Mouse (Mus musculus): ENCODE data around the gene Rbms3. TPM values are rescaled to one million over a fixed set of nuclear protein-coding genes. Genes with fewer than 3 reads are reported as not detected.

Gene Rbms3
- polyA plus RNA-seq, 1 experiment from 2014 or later, result 12.2 TPM

DNA sequence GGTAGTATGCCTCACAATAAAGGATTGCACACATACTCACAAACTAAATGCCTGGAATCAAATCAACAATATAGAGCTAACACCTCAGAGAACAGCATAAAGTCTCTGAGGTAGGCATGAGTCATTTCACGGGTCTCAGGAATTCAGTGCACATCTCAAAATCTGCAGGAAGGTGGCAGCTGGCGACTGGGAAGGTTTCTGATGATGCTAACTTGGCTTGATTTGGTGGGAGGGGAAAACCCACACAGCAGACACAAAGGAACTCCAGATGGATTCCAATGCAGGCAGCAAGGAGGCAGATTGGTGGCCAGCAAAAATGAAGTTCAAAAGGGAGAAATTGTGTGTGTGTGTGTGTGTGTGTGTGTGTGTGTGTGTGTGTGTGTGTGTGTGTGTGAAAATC lies 193.9 kb downstream of the Rbms3 start:
- Histone ChIP-seq H3K27ac (ENCODE audit: low read depth, low read length) (no peak overlapping the region), H3K4me3 (ENCODE audit: low read depth, low read length) (no peak overlapping the region), H3K9ac (ENCODE audit: low read length) (no peak overlapping the region), H3K9me3 (ENCODE audit: control insufficient read depth, low read length) (no peaks in the 10 kb centered on the region), H3K27me3 (ENCODE audit: control insufficient read depth, insufficient read depth, low read length) (no peaks in the 10 kb centered on the region), H3K4me2 (ENCODE audit: low read depth, low read length, severe bottlenecking) (no peak overlapping the region), H3K4me1 (replicated peaks; ENCODE audit: control insufficient read depth, insufficient read depth, low read length) (no peaks in the 10 kb centered on the region), H3K36me3 (ENCODE audit: control insufficient read depth, insufficient read depth, low read length) (no peaks in the 10 kb centered on the region)
- DNase-seq (ENCODE audit: low spot score), result no peak
- no peak for ATAC-seq (replicated peaks; ENCODE audit: low FRiP score)
- WGBS, result 78% methylated on average over 2 of the region's 2 CpGs

DNA sequence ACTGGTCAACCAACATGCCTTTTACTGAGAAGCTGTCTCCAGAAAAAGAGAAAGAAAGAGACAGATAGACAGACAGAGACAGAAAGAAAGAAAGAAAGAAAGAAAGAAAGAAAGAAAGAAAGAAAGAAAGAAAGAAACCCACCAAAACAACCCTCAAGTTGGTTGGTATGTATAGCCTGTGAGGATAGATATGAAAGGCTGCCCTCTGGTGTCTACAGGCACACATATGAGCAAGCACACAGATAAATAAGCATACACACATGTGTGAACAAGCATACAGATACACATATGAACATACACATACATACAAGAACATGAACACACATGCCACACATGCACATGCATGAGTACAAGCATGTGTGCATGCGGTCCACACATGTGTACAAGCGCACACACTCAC lies 199.0 kb downstream of the Rbms3 start:
- Histone ChIP-seq H3K4me1 (replicated peaks; ENCODE audit: control insufficient read depth, insufficient read depth, low read length) (no peaks in the 10 kb centered on the region), H3K36me3 (ENCODE audit: control insufficient read depth, insufficient read depth, low read length) (no peaks in the 10 kb centered on the region), H3K27me3 (ENCODE audit: control insufficient read depth, insufficient read depth, low read length) (no peaks in the 10 kb centered on the region), H3K4me3 (ENCODE audit: low read depth, low read length) (no peak overlapping the region), H3K4me2 (ENCODE audit: low read depth, low read length, severe bottlenecking) (no peak overlapping the region), H3K27ac (ENCODE audit: low read depth, low read length) (no peak overlapping the region), H3K9me3 (ENCODE audit: control insufficient read depth, low read length) (no peaks in the 10 kb centered on the region), H3K9ac (ENCODE audit: low read length) (no peak overlapping the region)
- WGBS, result 100% methylated on average over 2 of the region's 2 CpGs
- ATAC-seq (replicated peaks; ENCODE audit: low FRiP score) (no peak), DNase-seq (ENCODE audit: low spot score) (no peak)

DNA sequence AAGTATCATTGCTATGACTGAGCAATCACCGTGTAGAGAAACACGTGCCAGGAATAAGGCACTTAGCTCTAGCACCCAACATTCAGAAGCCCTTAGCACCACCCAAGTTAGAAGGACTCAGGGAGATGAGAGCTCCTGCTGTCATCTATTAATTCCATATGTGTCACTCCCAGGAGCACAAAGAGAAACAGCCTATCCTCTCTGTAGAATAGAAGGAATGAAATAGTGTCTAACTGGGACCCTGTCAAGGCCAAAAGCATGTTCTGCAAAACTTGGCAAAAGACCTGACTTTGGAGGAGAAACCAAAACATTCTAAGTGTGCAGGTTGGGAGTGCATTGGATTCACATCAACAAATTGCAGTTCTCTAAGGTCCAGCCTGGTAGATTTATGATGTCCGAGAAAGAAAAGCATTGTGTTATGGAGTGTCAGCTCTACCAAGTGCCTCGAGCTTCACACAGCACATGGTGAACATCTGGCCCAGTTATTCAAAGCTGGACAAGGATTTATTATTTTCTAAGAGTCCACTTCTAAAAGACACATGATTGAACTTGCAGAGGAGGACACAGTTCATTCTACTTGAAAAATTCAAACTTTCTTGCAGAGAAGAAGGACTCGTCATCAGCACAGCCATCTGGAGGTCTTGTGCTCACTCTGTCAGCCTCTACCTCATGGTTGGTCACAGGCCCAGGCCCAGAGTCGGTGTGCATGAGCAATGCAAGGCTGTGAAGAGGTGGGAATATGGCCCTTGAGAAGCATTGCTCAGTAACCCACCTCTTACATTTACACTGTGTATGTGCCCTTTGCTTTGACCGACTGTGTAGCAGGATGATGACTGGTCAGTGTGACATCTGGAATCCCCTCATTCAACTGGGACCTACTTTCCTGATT lies 200.3 kb downstream of the Rbms3 start:
- DNase-seq (ENCODE audit: low spot score), result no peak
- ATAC-seq (replicated peaks; ENCODE audit: low FRiP score), result no peak
- H3K27me3 ChIP-seq (ENCODE audit: control insufficient read depth, insufficient read depth, low read length), result no peaks in the 10 kb centered on the region
- H3K4me1 ChIP-seq (replicated peaks; ENCODE audit: control insufficient read depth, insufficient read depth, low read length), result no peaks in the 10 kb centered on the region
- WGBS, result 91% methylated on average over 7 of the region's 7 CpGs
- H3K4me2 ChIP-seq (ENCODE audit: low read depth, low read length, severe bottlenecking), result no peak overlapping the region
- H3K9me3 ChIP-seq (ENCODE audit: control insufficient read depth, low read length), result no peaks in the 10 kb centered on the region
- H3K27ac ChIP-seq (ENCODE audit: low read depth, low read length), result no peak overlapping the region
- no peaks in the 10 kb centered on the region for H3K36me3 ChIP-seq (ENCODE audit: control insufficient read depth, insufficient read depth, low read length)
- no peak overlapping the region for H3K4me3 ChIP-seq (ENCODE audit: low read depth, low read length)
- H3K9ac ChIP-seq (ENCODE audit: low read length), result no peak overlapping the region

DNA sequence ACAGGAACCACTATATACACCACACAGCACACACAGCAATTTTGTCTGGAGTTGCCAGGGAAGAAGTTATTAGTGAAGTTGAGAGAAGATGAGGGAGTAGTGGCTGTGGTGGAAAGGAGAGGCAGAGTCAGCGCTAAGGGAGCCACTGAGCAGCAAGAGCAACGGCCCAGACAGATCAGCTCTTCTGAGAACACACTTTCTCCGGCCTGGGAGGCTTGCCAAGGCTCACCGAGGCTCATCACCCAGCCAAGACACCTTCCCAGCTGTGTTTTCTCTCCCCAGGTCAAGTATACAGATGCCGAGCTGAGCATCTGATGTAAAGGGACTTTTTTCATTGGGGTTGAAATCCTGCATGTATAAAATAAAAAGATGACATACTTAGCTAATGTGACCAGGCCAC lies 206.5 kb downstream of the Rbms3 start:
- ATAC-seq (replicated peaks; ENCODE audit: low FRiP score), result no peak

DNA sequence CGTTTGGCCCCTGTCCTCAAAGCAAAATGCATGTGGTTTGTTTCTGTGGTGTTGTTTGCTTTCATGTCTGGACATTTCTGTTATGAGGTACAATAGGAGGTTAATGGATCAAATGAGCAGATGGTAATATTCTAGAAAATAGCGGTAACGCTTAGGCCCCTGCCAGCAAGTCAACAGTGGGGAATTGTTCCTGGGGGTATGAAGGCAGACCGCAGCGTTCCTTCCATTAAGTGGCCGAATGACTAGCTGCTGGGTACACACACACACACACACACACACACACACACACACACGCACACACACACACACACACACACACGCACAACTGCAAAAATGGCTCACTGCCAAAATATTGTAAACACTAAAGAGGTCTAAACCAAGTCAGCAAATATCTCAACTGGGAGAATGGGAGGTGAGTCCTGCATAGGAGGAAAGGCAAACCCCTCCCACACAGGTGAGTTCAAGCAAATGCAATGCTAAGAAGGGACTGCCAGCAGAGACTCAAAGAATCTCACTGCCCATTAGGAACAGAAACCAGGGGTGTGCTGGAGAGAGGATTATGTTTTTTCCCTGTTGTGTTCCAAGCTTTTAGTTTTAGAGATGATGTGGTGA lies 209.7 kb downstream of the Rbms3 start:
- no peak overlapping the region for H3K27ac ChIP-seq (ENCODE audit: low read depth, low read length)
- ATAC-seq (replicated peaks; ENCODE audit: low FRiP score), result no peak

More for the DNA sequence above, 206.5 kb downstream of the Rbms3 start:
- Histone ChIP-seq H3K4me1 (replicated peaks; ENCODE audit: control insufficient read depth, insufficient read depth, low read length) (no peaks in the 10 kb centered on the region), H3K9ac (ENCODE audit: low read length) (no peak overlapping the region), H3K9me3 (ENCODE audit: control insufficient read depth, low read length) (no peaks in the 10 kb centered on the region), H3K27me3 (ENCODE audit: control insufficient read depth, insufficient read depth, low read length) (no peaks in the 10 kb centered on the region), H3K4me2 (ENCODE audit: low read depth, low read length, severe bottlenecking) (no peak overlapping the region), H3K36me3 (ENCODE audit: control insufficient read depth, insufficient read depth, low read length) (no peaks in the 10 kb centered on the region), H3K4me3 (ENCODE audit: low read depth, low read length) (no peak overlapping the region), H3K27ac (ENCODE audit: low read depth, low read length) (no peak overlapping the region)
- WGBS, result 85% methylated on average over 5 of the region's 5 CpGs
- DNase-seq (ENCODE audit: low spot score), result no peak

DNA sequence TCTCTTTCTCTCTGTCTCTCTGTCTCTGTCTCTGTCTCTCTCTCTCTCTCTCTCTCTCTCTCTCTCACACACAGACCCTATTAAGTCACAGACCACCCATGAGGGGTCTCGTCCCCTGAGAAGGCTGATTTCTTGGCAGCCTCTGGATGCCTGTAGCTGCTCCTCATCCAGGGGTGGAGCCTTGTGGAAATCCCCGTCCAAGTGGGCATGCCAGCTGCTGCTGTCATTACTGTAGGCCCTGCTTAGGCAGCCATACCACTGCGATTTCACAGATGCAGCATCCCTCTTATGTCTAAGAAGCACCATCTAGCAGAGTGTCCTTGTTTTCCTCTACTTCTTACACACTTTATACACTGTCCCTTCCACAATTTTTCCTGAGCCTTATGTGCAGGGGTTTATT lies 216.5 kb downstream of the Rbms3 start:
- Histone ChIP-seq H3K36me3 (ENCODE audit: control insufficient read depth, insufficient read depth, low read length) (no peaks in the 10 kb centered on the region), H3K27ac (ENCODE audit: low read depth, low read length) (no peak overlapping the region), H3K9me3 (ENCODE audit: control insufficient read depth, low read length) (no peaks in the 10 kb centered on the region), H3K4me1 (replicated peaks; ENCODE audit: control insufficient read depth, insufficient read depth, low read length) (no peaks in the 10 kb centered on the region), H3K9ac (ENCODE audit: low read length) (no peak overlapping the region), H3K4me3 (ENCODE audit: low read depth, low read length) (no peak overlapping the region), H3K4me2 (ENCODE audit: low read depth, low read length, severe bottlenecking) (no peak overlapping the region), H3K27me3 (ENCODE audit: control insufficient read depth, insufficient read depth, low read length) (no peaks in the 10 kb centered on the region)
- DNase-seq (ENCODE audit: low spot score) (no peak), ATAC-seq (replicated peaks; ENCODE audit: low FRiP score) (no peak)
- 44% methylated on average over 3 of the region's 3 CpGs for WGBS

More for the DNA sequence above, 209.7 kb downstream of the Rbms3 start:
- DNase-seq (ENCODE audit: low spot score), result no peak
- WGBS, result 77% methylated on average over 8 of the region's 8 CpGs
- no peaks in the 10 kb centered on the region for H3K27me3 ChIP-seq (ENCODE audit: control insufficient read depth, insufficient read depth, low read length)
- no peaks in the 10 kb centered on the region for H3K36me3 ChIP-seq (ENCODE audit: control insufficient read depth, insufficient read depth, low read length)
- no peak overlapping the region for H3K4me2 ChIP-seq (ENCODE audit: low read depth, low read length, severe bottlenecking)
- H3K9me3 ChIP-seq (ENCODE audit: control insufficient read depth, low read length), result no peaks in the 10 kb centered on the region
- H3K4me1 ChIP-seq (replicated peaks; ENCODE audit: control insufficient read depth, insufficient read depth, low read length), result no peaks in the 10 kb centered on the region
- no peak overlapping the region for H3K9ac ChIP-seq (ENCODE audit: low read length)
- H3K4me3 ChIP-seq (ENCODE audit: low read depth, low read length), result no peak overlapping the region

DNA sequence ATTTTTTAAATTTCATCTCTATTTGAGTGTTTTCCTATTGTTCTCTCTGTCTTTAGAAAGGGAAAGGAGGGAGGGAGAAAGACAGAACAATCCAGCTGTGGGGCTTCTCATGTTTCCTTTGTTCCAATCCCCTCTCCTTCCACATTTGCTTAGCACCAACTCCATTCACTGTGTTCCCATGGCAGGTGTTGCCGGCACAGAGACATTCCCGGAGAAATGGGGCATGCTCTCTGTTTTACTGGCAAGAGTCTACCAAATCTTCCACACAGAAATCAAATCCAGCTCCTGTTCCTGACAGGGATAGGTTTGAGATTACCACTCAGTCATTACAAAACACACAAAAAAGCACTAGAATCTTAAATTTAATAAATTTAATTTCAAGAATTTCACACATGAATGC lies 217.1 kb downstream of the Rbms3 start:
- no peak overlapping the region for H3K4me2 ChIP-seq (ENCODE audit: low read depth, low read length, severe bottlenecking)
- H3K36me3 ChIP-seq (ENCODE audit: control insufficient read depth, insufficient read depth, low read length), result no peaks in the 10 kb centered on the region
- 21% methylated on average over 2 of the region's 2 CpGs for WGBS
- H3K4me1 ChIP-seq (replicated peaks; ENCODE audit: control insufficient read depth, insufficient read depth, low read length), result no peaks in the 10 kb centered on the region
- no peak overlapping the region for H3K27ac ChIP-seq (ENCODE audit: low read depth, low read length)
- no peaks in the 10 kb centered on the region for H3K9me3 ChIP-seq (ENCODE audit: control insufficient read depth, low read length)
- ATAC-seq (replicated peaks; ENCODE audit: low FRiP score), result no peak
- no peak for DNase-seq (ENCODE audit: low spot score)
- H3K4me3 ChIP-seq (ENCODE audit: low read depth, low read length), result no peak overlapping the region
- no peak overlapping the region for H3K9ac ChIP-seq (ENCODE audit: low read length)
- no peaks in the 10 kb centered on the region for H3K27me3 ChIP-seq (ENCODE audit: control insufficient read depth, insufficient read depth, low read length)

DNA sequence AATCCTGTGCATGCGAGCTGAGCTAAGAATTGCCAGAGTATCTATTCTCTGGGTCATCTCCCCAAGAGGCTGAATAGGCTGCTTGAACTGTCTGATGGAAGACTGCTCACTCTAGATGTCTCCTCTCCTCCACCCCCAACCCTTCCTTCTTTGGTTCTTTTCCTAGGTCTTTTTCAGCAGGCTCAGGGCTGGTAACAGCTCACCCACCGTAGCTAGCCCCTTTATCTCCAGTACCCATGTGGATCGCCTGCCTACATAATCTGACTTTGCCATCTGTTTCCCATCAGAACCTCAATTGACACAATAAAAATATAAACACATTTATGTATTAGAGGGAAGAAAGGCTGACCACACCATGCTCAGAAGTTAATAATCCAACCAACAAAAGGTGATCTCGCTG lies 225.1 kb downstream of the Rbms3 start:
- no peaks in the 10 kb centered on the region for H3K27me3 ChIP-seq (ENCODE audit: control insufficient read depth, insufficient read depth, low read length)
- 84% methylated on average over 4 of the region's 4 CpGs for WGBS
- DNase-seq (ENCODE audit: low spot score) (no peak), ATAC-seq (replicated peaks; ENCODE audit: low FRiP score) (no peak)
- no peaks in the 10 kb centered on the region for H3K4me1 ChIP-seq (replicated peaks; ENCODE audit: control insufficient read depth, insufficient read depth, low read length)
- H3K27ac ChIP-seq (ENCODE audit: low read depth, low read length), result no peak overlapping the region
- H3K9ac ChIP-seq (ENCODE audit: low read length), result no peak overlapping the region
- H3K36me3 ChIP-seq (ENCODE audit: control insufficient read depth, insufficient read depth, low read length), result no peaks in the 10 kb centered on the region
- H3K4me2 ChIP-seq (ENCODE audit: low read depth, low read length, severe bottlenecking), result no peak overlapping the region
- H3K4me3 ChIP-seq (ENCODE audit: low read depth, low read length), result no peak overlapping the region
- H3K9me3 ChIP-seq (ENCODE audit: control insufficient read depth, low read length), result no peaks in the 10 kb centered on the region
